Mouse (Mus musculus) midbrain, embryonic 10.5 days (tissue): ENCODE measurements around the gene Ube2cbp. TPM values are rescaled to one million over a fixed set of nuclear protein-coding genes. Genes with fewer than 3 reads are reported as not detected.
A peak's percentile ranks its signal among the peaks of the same experiment; 100 is the strongest.

Source experiments
- DNase-seq: peaks from one replicate; pipeline ENCODE4 v3.0.0-alpha.2; 2017; ENCODE audit warnings: low spot score
- H3K27ac ChIP-seq: fragments of 300-500 bp; sonication (generic); replicated peaks from 2 replicates; pipeline ENCODE4 v1.5.1; 2016; ENCODE audit warnings: mild to moderate bottlenecking
- H3K27me3 ChIP-seq: fragments of 300-500 bp; sonication (generic); 2 replicates; pipeline ENCODE4 v1.6.1; 2016; ENCODE audit warnings: low read depth, mild to moderate bottlenecking; ENCODE audit not compliant: poor library complexity, severe bottlenecking
- H3K36me3 ChIP-seq: fragments of 300-500 bp; sonication (generic); 2 replicates; pipeline ENCODE4 v1.6.1; 2016; ENCODE audit warnings: mild to moderate bottlenecking, moderate library complexity
- H3K4me1 ChIP-seq: fragments of 300-500 bp; sonication (generic); 2 replicates; pipeline ENCODE4 v1.6.1; 2016
- H3K4me3 ChIP-seq: fragments of 300-500 bp; sonication (generic); 2 replicates; pipeline ENCODE4 v1.5.1; 2016; ENCODE audit warnings: mild to moderate bottlenecking, moderate library complexity
- H3K9me3 ChIP-seq: fragments of 300-500 bp; sonication (generic); replicated peaks from 2 replicates; pipeline ENCODE4 v1.6.1; 2016; ENCODE audit warnings: mild to moderate bottlenecking
- WGBS: fragments of 180-500 bp; shearing (Covaris S2); methylation state at CpG from one replicate; pipeline ENCODE4 v1.1.7; 2016; 5-methylcytosine and 5-hydroxymethylcytosine counted together
- polyA plus RNA-seq: library from polyadenylated mRNA; unstranded; fragments of >200 nt; fragmentation: Nextera tagmentation; extraction: Ambion mirVana; gene quantifications from 2 replicates; pipeline ENCODE4 v1.2.1, GENCODE M21; 2016

Gene Ube2cbp
- polyA plus RNA-seq, 1 experiment from 2014 or later = 9.1 TPM

- Histone ChIP-seq H3K9me3 (no peaks in the 10 kb centered on the region), H3K36me3 (no peaks in the 10 kb centered on the region; the same call in 1 of the 2 replicates), H3K4me1 (0 out of 2 replicates have a peak, but pooled peaks cover 2% of the 10 kb centered on the region), H3K27ac (no peak overlapping the region), H3K4me3 (no peak overlapping the region), H3K27me3 (no peaks in the 10 kb centered on the region)
- DNase-seq = no peak
- 81% methylated on average over 3 of the region's 3 CpGs for WGBS
Measured at GRCm38 (mm10) chr9:86336361-86336760, 128.4 kb downstream of the Ube2cbp start.

GRCm38 (mm10) chr9:86335588-86335987, 129.2 kb downstream of the Ube2cbp start:
- WGBS = 92% methylated on average over 4 of the region's 4 CpGs
- H3K27me3 ChIP-seq = no peaks in the 10 kb centered on the region
- peaks cover 4% of the 10 kb centered on the region; the same call in 1 of the 2 replicates for H3K4me1 ChIP-seq
- no peaks in the 10 kb centered on the region for H3K9me3 ChIP-seq
- no peak overlapping the region for H3K4me3 ChIP-seq
- H3K27ac ChIP-seq = no peak overlapping the region
- no peaks in the 10 kb centered on the region; the same call in 1 of the 2 replicates for H3K36me3 ChIP-seq
- no peak for DNase-seq

- no peaks in the 10 kb centered on the region for H3K27me3 ChIP-seq
- H3K4me1 ChIP-seq = peaks cover 6% of the 10 kb centered on the region; the same call in 1 of the 2 replicates
- WGBS = 97% methylated on average over 5 of the region's 5 CpGs
- no peak overlapping the region for H3K27ac ChIP-seq
- DNase-seq = no peak
- no peaks in the 10 kb centered on the region for H3K9me3 ChIP-seq
- no peak overlapping the region for H3K4me3 ChIP-seq
- H3K36me3 ChIP-seq = no peaks in the 10 kb centered on the region; the same call in 1 of the 2 replicates
Measured at GRCm38 (mm10) chr9:86334357-86334756, 130.4 kb downstream of the Ube2cbp start.

- DNase-seq = no peak
- Histone ChIP-seq H3K9me3 (no peaks in the 10 kb centered on the region), H3K36me3 (no peaks in the 10 kb centered on the region; the same call in 1 of the 2 replicates), H3K27me3 (no peaks in the 10 kb centered on the region), H3K4me3 (no peak overlapping the region), H3K27ac (no peak overlapping the region), H3K4me1 (peaks cover 29% of the 10 kb centered on the region)
- 57% methylated on average over 3 of the region's 3 CpGs for WGBS
Measured at GRCm38 (mm10) chr9:86330591-86330990, 134.2 kb downstream of the Ube2cbp start.

- H3K4me1 ChIP-seq = peaks cover 29% of the 10 kb centered on the region
- H3K27me3 ChIP-seq = no peaks in the 10 kb centered on the region
- DNase-seq = no peak
- H3K4me3 ChIP-seq = no peak overlapping the region
- no peaks in the 10 kb centered on the region; the same call in 1 of the 2 replicates for H3K36me3 ChIP-seq
- no peaks in the 10 kb centered on the region for H3K9me3 ChIP-seq
- WGBS = 77% methylated on average over 4 of the region's 4 CpGs
- peak overlapping the region; percentile 43; the same call in 1 of the 2 replicates for H3K27ac ChIP-seq
Measured at GRCm38 (mm10) chr9:86328270-86328669, 136.5 kb downstream of the Ube2cbp start.

- Histone ChIP-seq H3K36me3 (no peaks in the 10 kb centered on the region; the same call in 1 of the 2 replicates), H3K9me3 (no peaks in the 10 kb centered on the region), H3K4me1 (peaks cover 29% of the 10 kb centered on the region), H3K27ac (no peak overlapping the region; the same call in 1 of the 2 replicates), H3K4me3 (no peak overlapping the region), H3K27me3 (no peaks in the 10 kb centered on the region)
- WGBS = 48% methylated on average over 3 of the region's 3 CpGs
- no peak for DNase-seq
Measured at GRCm38 (mm10) chr9:86327341-86327740, 137.4 kb downstream of the Ube2cbp start.

GRCm38 (mm10) chr9:86324772-86325171, 140.0 kb downstream of the Ube2cbp start:
- Histone ChIP-seq H3K27ac (no peak overlapping the region), H3K9me3 (no peaks in the 10 kb centered on the region), H3K4me1 (peaks cover 25% of the 10 kb centered on the region), H3K4me3 (no peak overlapping the region), H3K36me3 (no peaks in the 10 kb centered on the region), H3K27me3 (no peaks in the 10 kb centered on the region)
- no peak for DNase-seq
- WGBS = 80% methylated on average over 1 of the region's 1 CpGs

- 75% methylated on average over 6 of the region's 6 CpGs for WGBS
- H3K27me3 ChIP-seq = no peaks in the 10 kb centered on the region
- no peak for DNase-seq
Measured at GRCm38 (mm10) chr9:86319516-86320140, 145.1 kb downstream of the Ube2cbp start.

GRCm38 (mm10) chr9:86315700-86316099, 149.1 kb downstream of the Ube2cbp start:
- 95% methylated on average over 2 of the region's 2 CpGs for WGBS
- H3K36me3 ChIP-seq = peaks cover 6% of the 10 kb centered on the region; the same call in 1 of the 2 replicates
- H3K4me1 ChIP-seq = no peaks in the 10 kb centered on the region
- H3K27ac ChIP-seq = no peak overlapping the region
- H3K9me3 ChIP-seq = peaks cover 4% of the 10 kb centered on the region; the same call in 1 of the 2 replicates
- DNase-seq = no peak
- H3K27me3 ChIP-seq = no peaks in the 10 kb centered on the region
- no peak overlapping the region for H3K4me3 ChIP-seq

More at GRCm38 (mm10) chr9:86319516-86320140, 145.1 kb downstream of the Ube2cbp start:
- Histone ChIP-seq H3K27ac (no peak overlapping the region), H3K36me3 (no peaks in the 10 kb centered on the region), H3K4me1 (no peaks in the 10 kb centered on the region), H3K4me3 (no peak overlapping the region), H3K9me3 (no peaks in the 10 kb centered on the region)

GRCm38 (mm10) chr9:86308616-86309015, 156.1 kb downstream of the Ube2cbp start:
- 63% methylated on average over 4 of the region's 4 CpGs for WGBS
- no peaks in the 10 kb centered on the region for H3K27me3 ChIP-seq
- no peak overlapping the region for H3K4me3 ChIP-seq
- peaks cover 10% of the 10 kb centered on the region; the same call in 1 of the 2 replicates for H3K9me3 ChIP-seq
- H3K4me1 ChIP-seq = no peaks in the 10 kb centered on the region
- H3K27ac ChIP-seq = no peak overlapping the region
- peaks cover 6% of the 10 kb centered on the region; the same call in 1 of the 2 replicates for H3K36me3 ChIP-seq
- no peak for DNase-seq

- no peak overlapping the region for H3K27ac ChIP-seq
- no peak overlapping the region for H3K4me3 ChIP-seq
- DNase-seq = no peak
- no peaks in the 10 kb centered on the region for H3K27me3 ChIP-seq
- H3K4me1 ChIP-seq = no peaks in the 10 kb centered on the region
- H3K36me3 ChIP-seq = no peaks in the 10 kb centered on the region
- WGBS = 81% methylated on average over 2 of the region's 2 CpGs
- 0 out of 2 replicates have a peak, but pooled peaks cover 6% of the 10 kb centered on the region for H3K9me3 ChIP-seq
Measured at GRCm38 (mm10) chr9:86306556-86306955, 158.2 kb downstream of the Ube2cbp start.

GRCm38 (mm10) chr9:86301407-86301806, 163.3 kb downstream of the Ube2cbp start:
- H3K36me3 ChIP-seq = no peaks in the 10 kb centered on the region

GRCm38 (mm10) chr9:86298596-86298995, 166.2 kb downstream of the Ube2cbp start:
- H3K36me3 ChIP-seq = no peaks in the 10 kb centered on the region
- H3K9me3 ChIP-seq = no peaks in the 10 kb centered on the region
- no peaks in the 10 kb centered on the region for H3K27me3 ChIP-seq
- peak overlapping the region; percentile 82; the same call in 1 of the 2 replicates for H3K27ac ChIP-seq
- 67% methylated on average over 8 of the region's 8 CpGs for WGBS
- H3K4me3 ChIP-seq = no peak overlapping the region
- DNase-seq = peak; percentile 12
- peaks cover 38% of the 10 kb centered on the region for H3K4me1 ChIP-seq

More at GRCm38 (mm10) chr9:86301407-86301806, 163.3 kb downstream of the Ube2cbp start:
- DNase-seq = no peak
- no peak overlapping the region for H3K4me3 ChIP-seq
- peaks cover 36% of the 10 kb centered on the region for H3K4me1 ChIP-seq
- H3K27me3 ChIP-seq = no peaks in the 10 kb centered on the region
- H3K27ac ChIP-seq = no peak overlapping the region
- whole genome bisulfite sequencing = 86% methylated on average over 6 of the region's 6 CpGs
- 0 out of 2 replicates have a peak, but pooled peaks cover 6% of the 10 kb centered on the region for H3K9me3 ChIP-seq
